Mouse (Mus musculus) G1E (cell line): ENCODE data around the gene Prkcz.

Source experiments
- CTCF ChIP-seq: IDR thresholded peaks from 2 replicates; pipeline ENCODE4 v1.5.1; 2012; ENCODE audit warnings: low read depth, low read length, inconsistent platforms, mixed read lengths
- GATA1 ChIP-seq: IDR thresholded peaks from 2 replicates; pipeline ENCODE4 v1.6.1; 2012; ENCODE audit warnings: borderline replicate concordance, low read length, inconsistent platforms, mixed read lengths
- POLR2AphosphoS5 ChIP-seq: IDR thresholded peaks from 2 replicates; pipeline ENCODE4 v1.6.1; 2012; ENCODE audit warnings: low read depth, low read length, inconsistent platforms; ENCODE audit not compliant: insufficient replicate concordance

DNA sequence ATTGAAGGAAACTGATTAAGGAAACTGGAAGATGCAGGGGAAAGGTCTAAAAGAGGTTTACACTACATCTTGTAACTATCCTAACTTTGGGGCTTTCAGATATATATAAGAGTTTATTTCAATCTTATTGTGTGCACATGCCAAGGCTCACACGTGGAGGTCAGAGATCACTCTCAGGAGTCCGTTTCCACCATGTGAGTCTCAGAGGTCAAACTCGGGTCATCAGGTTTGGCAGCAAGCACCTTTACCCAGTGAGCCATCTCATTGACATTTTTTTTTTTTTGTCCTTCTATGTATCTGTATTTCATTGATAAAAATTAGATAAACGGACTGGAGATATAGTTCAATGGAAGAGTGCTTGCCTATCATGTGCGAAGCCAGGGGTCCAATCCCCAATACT, 132.7 kb downstream of the Prkcz start:
- no peak for TF ChIP-seq POLR2AphosphoS5
- TF ChIP-seq CTCF, result no peak
- TF ChIP-seq GATA1, result no peak
